In genomic region chr1:172519644-172520043, GRCm38 (mm10) we compare ENCODE assay signal across 27 mouse cellular contexts. TPM values are rescaled to one million over a fixed set of nuclear protein-coding genes. Genes with fewer than 3 reads are reported as not detected.
DNase-seq lines count a peak whose midpoint lies in the region; ATAC-seq lines count a peak whose summit lies in the region.
"Had no signal": no experiment of that assay in that cellular context is flagged by ENCODE, and none has a peak within 500 bp of the region (broad histone marks: within the 10 kb centered on the region; RNA-seq: fewer than 3 reads in every experiment).

No protein-coding gene starts in this region.

- no peak overlapping the region for H3K4me3 ChIP-seq in heart, embryonic 11.5 days (ENCODE audit: low read depth, low read length)
- no peak overlapping the region for H3K4me3 ChIP-seq in kidney, embryonic 16.5 days (ENCODE audit: low read length)
- H3K4me3 ChIP-seq in kidney, embryonic 15.5 days (replicated peaks) = no peak overlapping the region
- H3K4me3 ChIP-seq: embryonic facial prominence, embryonic 15.5 days; limb, embryonic 15.5 days; midbrain, embryonic 12.5 days had no signal

- no peak overlapping the region for H3K4me2 ChIP-seq in heart, embryonic 11.5 days
- no peak overlapping the region for H3K4me2 ChIP-seq in kidney, embryonic 16.5 days (replicated peaks; ENCODE audit: low read depth, low read length)
- H3K4me2 ChIP-seq in kidney, embryonic 15.5 days = no peak overlapping the region

- H3K4me1 ChIP-seq in heart, embryonic 11.5 days (ENCODE audit: control insufficient read depth, insufficient read depth, low read length) = 0 out of 2 replicates have a peak, but pooled peaks cover 3% of the 10 kb centered on the region
- H3K4me1 ChIP-seq in kidney, embryonic 16.5 days (ENCODE audit: insufficient read depth, low read length) = peaks cover 25% of the 10 kb centered on the region
- H3K4me1 ChIP-seq in kidney, embryonic 15.5 days = peaks cover 34% of the 10 kb centered on the region

- peak; percentile 90 for DNase-seq in heart, adult 11 months
- DNase-seq in ES-CJ7 (ENCODE audit: low read depth, low spot score) = peak; percentile 38
- peak; percentile 11 for DNase-seq in naive thymus-derived CD4-positive, alpha-beta T cell, adult 2 months (ENCODE audit: low read depth)
- DNase-seq in layer of hippocampus, postnatal 10 days (ENCODE audit: low spot score in 2 of 2) = no peak
- DNase-seq: adrenal gland, adult 8-10 months; cerebellum, adult 8-10 months; cerebellum, postnatal 36 days; embryo, embryonic 11 days; kidney, adult 18-20 months; kidney, postnatal 10 days; left cerebral cortex, postnatal 4 days had no signal

- H3K9me3 ChIP-seq in heart, embryonic 11.5 days (replicated peaks; ENCODE audit: control insufficient read depth, low read length) = peaks cover 4% of the 10 kb centered on the region
- H3K9me3 ChIP-seq in kidney, embryonic 16.5 days (ENCODE audit: low read length) = peaks cover 4% of the 10 kb centered on the region; the same call in 1 of the 2 replicates
- H3K9me3 ChIP-seq in kidney, embryonic 15.5 days (replicated peaks) = peaks cover 4% of the 10 kb centered on the region
- H3K9me3 ChIP-seq: embryonic facial prominence, embryonic 15.5 days; limb, embryonic 15.5 days; midbrain, embryonic 12.5 days had no signal

- no peak overlapping the region for H3K9ac ChIP-seq in heart, embryonic 11.5 days (ENCODE audit: low read depth, low read length)
- H3K9ac ChIP-seq in kidney, embryonic 16.5 days (replicated peaks; ENCODE audit: low read length) = no peak overlapping the region
- H3K9ac ChIP-seq in kidney, embryonic 15.5 days = no peak overlapping the region
- H3K9ac ChIP-seq: embryonic facial prominence, embryonic 15.5 days; limb, embryonic 15.5 days; liver, embryonic 14.5 days; midbrain, embryonic 12.5 days had no signal

- H3K27me3 ChIP-seq in heart, embryonic 11.5 days (ENCODE audit: control insufficient read depth, insufficient read depth, low read length) = no peaks in the 10 kb centered on the region
- H3K27me3 ChIP-seq in kidney, embryonic 16.5 days (ENCODE audit: insufficient read depth, low read length) = 0 out of 2 replicates have a peak, but pooled peaks cover 2% of the 10 kb centered on the region
- H3K27me3 ChIP-seq in kidney, embryonic 15.5 days = no peaks in the 10 kb centered on the region
- H3K27me3 ChIP-seq: embryonic facial prominence, embryonic 15.5 days; limb, embryonic 15.5 days had no signal

- ATAC-seq in heart, embryonic 11.5 days (replicated peaks; ENCODE audit: insufficient number of reproducible peaks, low FRiP score, low TSS enrichment) = no peak
- no peak for ATAC-seq in kidney, embryonic 16.5 days (ENCODE audit: low FRiP score, low TSS enrichment)
- no peak for ATAC-seq in kidney, embryonic 15.5 days (replicated peaks; ENCODE audit: low FRiP score)
- ATAC-seq: hindbrain, postnatal 0 days; lung, postnatal 0 days had no signal

- H3K36me3 ChIP-seq in heart, embryonic 11.5 days (ENCODE audit: control insufficient read depth, insufficient read depth, low read length) = no peaks in the 10 kb centered on the region
- no peaks in the 10 kb centered on the region for H3K36me3 ChIP-seq in kidney, embryonic 16.5 days (ENCODE audit: insufficient read depth, low read length)
- H3K36me3 ChIP-seq in kidney, embryonic 15.5 days = no peaks in the 10 kb centered on the region
- H3K36me3 ChIP-seq: embryonic facial prominence, embryonic 15.5 days; limb, embryonic 15.5 days; midbrain, embryonic 12.5 days had no signal

- H3K27ac ChIP-seq in heart, embryonic 11.5 days (ENCODE audit: low read depth, low read length) = no peak overlapping the region
- H3K27ac ChIP-seq in kidney, embryonic 16.5 days (ENCODE audit: low read length) = 0 out of 2 replicates have a peak overlapping the region, but pooled peaks have one; percentile 47
- H3K27ac ChIP-seq in kidney, embryonic 15.5 days = no peak overlapping the region
- H3K27ac ChIP-seq: embryonic facial prominence, embryonic 15.5 days; hindbrain, postnatal 0 days; limb, embryonic 15.5 days; liver, embryonic 14.5 days; midbrain, embryonic 12.5 days had no signal

- 52% methylated on average over 6 of the region's 6 CpGs for WGBS in heart, embryonic 11.5 days (ENCODE audit: insufficient replicate concordance)
- WGBS in kidney, embryonic 16.5 days = 56% methylated on average over 6 of the region's 6 CpGs
- WGBS in kidney, embryonic 15.5 days = 59% methylated on average over 6 of the region's 6 CpGs

RNA-seq across cellular contexts. Expression of gene Cfap45, which starts 1.0 kb away (rescaled TPM):
- polyA plus RNA-seq in heart, embryonic 11.5 days (2014; fragmentation: Nextera tagmentation; extraction: Ambion mirVana) = 2.6 and 2.7 TPM in 2 replicates
- polyA plus RNA-seq in kidney, embryonic 16.5 days (2015; fragmentation: Nextera tagmentation; extraction: Ambion mirVana) = 1.9 and 2.5 TPM in 2 replicates
- 1.4 and 2.2 TPM in 2 replicates for polyA plus RNA-seq in kidney, embryonic 15.5 days (2015; fragmentation: Nextera tagmentation; extraction: Ambion mirVana)
- 1 to 10 TPM; 3.3 to 4.9 TPM for total RNA-seq in layer of hippocampus, postnatal 10 days (2021)
- total RNA-seq: gastrocnemius, adult 8-10 months; MEL; monocyte, adult 5-6 weeks had no signal

RNA-seq across cellular contexts. Expression of gene Tagln2, which starts 19.8 kb away (rescaled TPM):
- 248 and 295 TPM in 2 replicates for polyA plus RNA-seq in heart, embryonic 11.5 days (2014; fragmentation: Nextera tagmentation; extraction: Ambion mirVana)
- 280 and 282 TPM in 2 replicates for polyA plus RNA-seq in kidney, embryonic 16.5 days (2015; fragmentation: Nextera tagmentation; extraction: Ambion mirVana)
- polyA plus RNA-seq in kidney, embryonic 15.5 days (2015; fragmentation: Nextera tagmentation; extraction: Ambion mirVana) = 246 and 251 TPM in 2 replicates
- 10 to 100 TPM; 20.7 to 21.4 TPM for total RNA-seq in layer of hippocampus, postnatal 10 days (2021)

RNA-seq across cellular contexts. Expression of gene Vsig8, which starts 36.1 kb away (rescaled TPM):
- polyA plus RNA-seq in heart, embryonic 11.5 days (2014; fragmentation: Nextera tagmentation; extraction: Ambion mirVana) = 0.28 TPM in 1 of 2 replicates, not detected in the other
- 0.34 and 0.68 TPM in 2 replicates for polyA plus RNA-seq in kidney, embryonic 16.5 days (2015; fragmentation: Nextera tagmentation; extraction: Ambion mirVana)
- 0.57 and 0.59 TPM in 2 replicates for polyA plus RNA-seq in kidney, embryonic 15.5 days (2015; fragmentation: Nextera tagmentation; extraction: Ambion mirVana)
- under 1 TPM; 0.51 to 0.85 TPM for total RNA-seq in layer of hippocampus, postnatal 10 days (2021)
- total RNA-seq: gastrocnemius, adult 8-10 months; left cerebral cortex, postnatal 4 days; MEL; monocyte, adult 5-6 weeks had no signal
- polyA plus RNA-seq: activated CD4-positive, CD25-positive, alpha-beta regulatory T cell, adult 4 months; forebrain, embryonic 11.5 days; hindbrain, embryonic 11.5 days; liver, embryonic 14.5 days had no signal

RNA-seq across cellular contexts. Expression of gene Igsf9, which starts 38.1 kb away (rescaled TPM):
- polyA plus RNA-seq in heart, embryonic 11.5 days (2014; fragmentation: Nextera tagmentation; extraction: Ambion mirVana) = 9.3 and 12.0 TPM in 2 replicates
- 45.7 and 58.1 TPM in 2 replicates for polyA plus RNA-seq in kidney, embryonic 16.5 days (2015; fragmentation: Nextera tagmentation; extraction: Ambion mirVana)
- polyA plus RNA-seq in kidney, embryonic 15.5 days (2015; fragmentation: Nextera tagmentation; extraction: Ambion mirVana) = 45.0 and 46.0 TPM in 2 replicates
- 10 to 100 TPM; 13.9 to 15.5 TPM for total RNA-seq in layer of hippocampus, postnatal 10 days (2021)
- polyA plus RNA-seq: activated CD4-positive, CD25-positive, alpha-beta regulatory T cell, adult 4 months had no signal

RNA-seq across cellular contexts. Expression of gene Slamf9, which starts 44.5 kb away (rescaled TPM):
- 1.1 and 1.2 TPM in 2 replicates for polyA plus RNA-seq in heart, embryonic 11.5 days (2014; fragmentation: Nextera tagmentation; extraction: Ambion mirVana)
- 1.0 and 1.7 TPM in 2 replicates for polyA plus RNA-seq in kidney, embryonic 16.5 days (2015; fragmentation: Nextera tagmentation; extraction: Ambion mirVana)
- 0.73 and 1.1 TPM in 2 replicates for polyA plus RNA-seq in kidney, embryonic 15.5 days (2015; fragmentation: Nextera tagmentation; extraction: Ambion mirVana)
- 1 to 10 TPM in 1 of 2 experiments, under 1 TPM in 1; 0.64 to 1.1 TPM for total RNA-seq in layer of hippocampus, postnatal 10 days (2021)
- total RNA-seq: gastrocnemius, adult 8-10 months; hindbrain, postnatal 0 days; layer of hippocampus, postnatal 14 days; MEL had no signal

Comparison
In these comparisons a context has a peak if more than half of its experiments do, and no peak if none do; other contexts are left out.
1. DNase-seq: peak in heart, adult 11 months (single experiment), ES-CJ7 (single experiment) and naive thymus-derived CD4-positive, alpha-beta T cell, adult 2 months (single experiment); none in layer of hippocampus, postnatal 10 days (0 of 2).